Mouse (Mus musculus): ENCODE data around the gene Itih4. TPM values are rescaled to one million over a fixed set of nuclear protein-coding genes. Genes with fewer than 3 reads are reported as not detected.

Gene Itih4
- polyA plus RNA-seq (2015; fragmentation: Nextera tagmentation; extraction: Ambion mirVana), result 0.06 TPM in 2 replicates

GRCm38 (mm10) chr14:30886204-30886603 lies at the start of gene Itih4:
TSS of gene Itih4 (plus strand) at chr14:30886476.
- no peaks in the 10 kb centered on the region for H3K9me3 ChIP-seq
- no peaks in the 10 kb centered on the region for H3K36me3 ChIP-seq
- no peak within 1 kb of the TSS for H3K4me2 ChIP-seq (replicated peaks)
- H3K4me1 ChIP-seq, result peaks cover 8% of the 10 kb centered on the region; the same call in 1 of the 2 replicates
- H3K4me3 ChIP-seq, result no peak within 1 kb of the TSS
- H3K27me3 ChIP-seq, result no peaks in the 10 kb centered on the region
- ATAC-seq (ENCODE audit: low FRiP score, low read depth), result no peak
- 83% methylated on average over 3 of the region's 3 CpGs for WGBS
- no peak within 1 kb of the TSS for H3K9ac ChIP-seq
- H3K27ac ChIP-seq, result no peak within 1 kb of the TSS

- Histone ChIP-seq H3K27ac (no peak overlapping the region), H3K9me3 (no peaks in the 10 kb centered on the region), H3K4me1 (no peaks in the 10 kb centered on the region), H3K4me2 (replicated peaks) (no peak overlapping the region), H3K4me3 (no peak overlapping the region), H3K27me3 (no peaks in the 10 kb centered on the region), H3K36me3 (peaks cover 25% of the 10 kb centered on the region), H3K9ac (no peak overlapping the region)
- WGBS, result 85% methylated on average over 14 of the region's 14 CpGs
- no peak for ATAC-seq (ENCODE audit: low FRiP score, low read depth)
Measured at GRCm38 (mm10) chr14:30837416-30837996, 48.8 kb upstream of the Itih4 start.

- Histone ChIP-seq H3K36me3 (peaks cover 18% of the 10 kb centered on the region), H3K4me2 (replicated peaks) (no peak overlapping the region), H3K27me3 (no peaks in the 10 kb centered on the region), H3K4me1 (no peaks in the 10 kb centered on the region), H3K4me3 (no peak overlapping the region), H3K9me3 (no peaks in the 10 kb centered on the region), H3K9ac (no peak overlapping the region), H3K27ac (no peak overlapping the region)
- ATAC-seq (ENCODE audit: low FRiP score, low read depth), result no peak
- 90% methylated on average over 3 of the region's 3 CpGs for WGBS
Measured at GRCm38 (mm10) chr14:30843701-30844100, 42.6 kb upstream of the Itih4 start.

DNA sequence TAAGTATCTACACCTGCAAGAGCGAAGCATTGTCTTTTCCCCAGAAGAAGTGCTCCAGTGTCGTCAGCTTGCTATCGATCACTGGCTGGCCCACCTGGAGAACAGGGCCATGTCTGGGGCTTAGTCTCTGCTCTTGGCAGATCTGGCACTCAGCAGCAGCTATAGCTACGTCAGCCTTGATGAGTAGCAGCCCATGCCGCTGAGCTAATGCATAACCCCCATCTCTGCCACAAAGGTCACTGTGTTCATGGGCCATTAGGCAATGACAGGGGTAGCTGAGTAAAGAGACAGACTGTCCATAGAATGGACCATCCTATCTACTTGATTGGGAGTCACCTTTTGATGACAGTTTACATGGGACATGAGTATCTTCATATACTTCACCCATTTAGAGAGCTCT lies 35.8 kb upstream of the Itih4 start:
- H3K4me3 ChIP-seq, result no peak overlapping the region
- no peak for ATAC-seq (ENCODE audit: low FRiP score, low read depth)
- H3K27ac ChIP-seq, result no peak overlapping the region
- H3K4me2 ChIP-seq (replicated peaks), result no peak overlapping the region
- no peak overlapping the region for H3K9ac ChIP-seq
- peaks cover 7% of the 10 kb centered on the region for H3K36me3 ChIP-seq
- no peaks in the 10 kb centered on the region for H3K9me3 ChIP-seq
- WGBS, result 93% methylated on average over 5 of the region's 5 CpGs
- H3K27me3 ChIP-seq, result no peaks in the 10 kb centered on the region
- H3K4me1 ChIP-seq, result no peaks in the 10 kb centered on the region

DNA sequence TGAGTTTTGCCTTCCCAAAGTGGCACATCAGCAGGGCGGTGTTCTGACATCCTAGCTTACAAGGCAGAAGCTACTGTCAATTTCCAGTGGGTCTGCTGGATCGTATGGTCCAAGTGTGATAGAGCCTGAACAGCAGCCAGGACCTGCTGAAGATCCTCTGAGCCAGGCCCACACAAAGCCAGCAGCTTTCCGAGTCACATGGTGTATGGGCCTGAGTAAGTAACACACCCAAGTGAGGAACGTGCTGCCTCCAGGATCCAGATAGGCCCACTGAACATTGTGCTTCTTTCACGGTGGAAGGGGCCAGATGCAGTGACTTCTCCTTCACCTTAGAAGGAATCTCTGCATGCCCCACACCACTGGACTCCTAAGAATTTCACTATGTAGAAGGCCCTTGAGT lies 34.0 kb upstream of the Itih4 start:
- Histone ChIP-seq H3K9me3 (no peaks in the 10 kb centered on the region), H3K4me2 (replicated peaks) (no peak overlapping the region), H3K27me3 (no peaks in the 10 kb centered on the region), H3K4me3 (no peak overlapping the region), H3K9ac (no peak overlapping the region), H3K4me1 (no peaks in the 10 kb centered on the region), H3K27ac (no peak overlapping the region), H3K36me3 (no peaks in the 10 kb centered on the region; the same call in 1 of the 2 replicates)
- ATAC-seq (ENCODE audit: low FRiP score, low read depth), result no peak
- WGBS, result 93% methylated on average over 5 of the region's 5 CpGs

DNA sequence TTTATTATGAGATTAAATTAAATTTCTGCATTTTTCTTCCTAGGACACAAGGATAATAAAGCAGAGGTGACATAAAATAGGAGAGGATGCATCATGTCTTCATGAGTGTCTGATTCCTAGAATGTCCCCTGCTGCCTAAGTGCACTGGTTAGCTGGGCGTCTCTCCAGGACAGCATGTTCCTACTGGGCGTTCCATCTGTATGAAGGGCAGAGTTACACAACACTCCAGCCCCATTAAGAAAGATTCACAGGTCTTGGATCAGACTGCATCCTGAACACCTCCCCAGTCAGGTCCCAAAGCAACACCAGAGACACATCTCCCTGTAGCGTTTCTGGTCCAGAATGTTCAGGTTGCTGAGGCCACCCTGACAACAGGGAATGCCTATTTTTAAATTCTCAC lies 31.0 kb upstream of the Itih4 start:
- Histone ChIP-seq H3K27ac (no peak overlapping the region), H3K36me3 (peaks cover 6% of the 10 kb centered on the region; the same call in 1 of the 2 replicates), H3K4me2 (replicated peaks) (no peak overlapping the region), H3K9ac (no peak overlapping the region), H3K27me3 (no peaks in the 10 kb centered on the region), H3K4me1 (no peaks in the 10 kb centered on the region), H3K9me3 (0 out of 2 replicates have a peak, but pooled peaks cover 4% of the 10 kb centered on the region), H3K4me3 (no peak overlapping the region)
- WGBS, result 92% methylated on average over 3 of the region's 3 CpGs
- ATAC-seq (ENCODE audit: low FRiP score, low read depth), result no peak

DNA sequence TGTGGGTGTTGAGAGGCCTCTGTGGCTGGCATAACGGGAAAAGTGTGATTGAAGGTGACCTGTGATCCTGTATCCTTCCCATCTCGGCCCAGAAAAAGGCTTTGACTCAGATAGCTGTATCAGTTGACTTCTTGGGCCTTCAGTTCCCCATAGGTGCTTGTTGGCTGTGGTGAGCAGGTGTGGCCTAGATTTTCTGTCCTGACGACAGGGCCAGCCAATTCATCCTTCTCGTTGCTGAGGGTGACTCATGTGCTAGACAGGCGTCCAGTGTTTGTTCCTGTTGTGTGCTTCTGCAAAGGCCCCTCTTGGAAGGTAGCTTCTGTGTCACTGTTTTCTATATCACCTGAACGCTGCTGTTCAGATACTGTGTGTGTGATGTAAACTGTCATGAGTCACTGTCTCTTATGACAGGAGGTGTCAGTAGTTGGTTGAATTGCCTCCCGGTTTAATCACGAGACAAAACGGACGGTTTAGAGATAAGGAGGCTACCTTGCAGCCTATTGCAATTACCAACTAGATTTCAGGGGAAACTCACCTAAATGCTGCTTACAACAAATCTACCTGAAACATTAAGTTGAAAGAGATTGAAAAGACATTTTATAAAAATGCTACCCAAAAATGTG lies 29.3 kb upstream of the Itih4 start:
- Histone ChIP-seq H3K4me3 (no peak overlapping the region), H3K27me3 (no peaks in the 10 kb centered on the region), H3K27ac (no peak overlapping the region), H3K4me1 (no peaks in the 10 kb centered on the region), H3K9me3 (0 out of 2 replicates have a peak, but pooled peaks cover 4% of the 10 kb centered on the region), H3K9ac (no peak overlapping the region), H3K36me3 (peaks cover 6% of the 10 kb centered on the region; the same call in 1 of the 2 replicates), H3K4me2 (replicated peaks) (no peak overlapping the region)
- WGBS, result 87% methylated on average over 10 of the region's 10 CpGs
- ATAC-seq (ENCODE audit: low FRiP score, low read depth), result no peak

DNA sequence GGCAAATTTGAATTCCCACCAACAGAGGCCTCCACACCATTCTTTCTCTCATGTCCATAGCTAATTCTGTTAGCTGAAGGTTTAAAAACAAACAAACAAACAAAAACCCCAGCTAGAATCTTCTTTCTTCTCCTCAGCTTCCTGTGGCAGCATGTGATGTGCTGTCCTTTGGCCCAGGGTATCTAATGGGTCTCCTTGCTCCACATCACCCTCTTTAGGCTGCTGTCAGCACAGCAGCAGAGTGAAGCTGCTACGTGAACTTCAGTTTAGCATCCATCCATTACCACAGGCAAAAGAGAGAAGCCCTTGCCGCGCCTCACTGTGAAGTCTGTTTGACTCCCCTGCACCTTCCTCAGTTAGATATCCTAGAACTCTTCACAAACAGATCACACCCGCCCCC lies 28.3 kb upstream of the Itih4 start:
- Histone ChIP-seq H3K4me2 (replicated peaks) (no peak overlapping the region), H3K4me1 (no peaks in the 10 kb centered on the region), H3K36me3 (peaks cover 9% of the 10 kb centered on the region), H3K9ac (no peak overlapping the region), H3K4me3 (no peak overlapping the region), H3K27me3 (no peaks in the 10 kb centered on the region), H3K27ac (no peak overlapping the region), H3K9me3 (0 out of 2 replicates have a peak, but pooled peaks cover 4% of the 10 kb centered on the region)
- no peak for ATAC-seq (ENCODE audit: low FRiP score, low read depth)
- 77% methylated on average over 4 of the region's 4 CpGs for WGBS

DNA sequence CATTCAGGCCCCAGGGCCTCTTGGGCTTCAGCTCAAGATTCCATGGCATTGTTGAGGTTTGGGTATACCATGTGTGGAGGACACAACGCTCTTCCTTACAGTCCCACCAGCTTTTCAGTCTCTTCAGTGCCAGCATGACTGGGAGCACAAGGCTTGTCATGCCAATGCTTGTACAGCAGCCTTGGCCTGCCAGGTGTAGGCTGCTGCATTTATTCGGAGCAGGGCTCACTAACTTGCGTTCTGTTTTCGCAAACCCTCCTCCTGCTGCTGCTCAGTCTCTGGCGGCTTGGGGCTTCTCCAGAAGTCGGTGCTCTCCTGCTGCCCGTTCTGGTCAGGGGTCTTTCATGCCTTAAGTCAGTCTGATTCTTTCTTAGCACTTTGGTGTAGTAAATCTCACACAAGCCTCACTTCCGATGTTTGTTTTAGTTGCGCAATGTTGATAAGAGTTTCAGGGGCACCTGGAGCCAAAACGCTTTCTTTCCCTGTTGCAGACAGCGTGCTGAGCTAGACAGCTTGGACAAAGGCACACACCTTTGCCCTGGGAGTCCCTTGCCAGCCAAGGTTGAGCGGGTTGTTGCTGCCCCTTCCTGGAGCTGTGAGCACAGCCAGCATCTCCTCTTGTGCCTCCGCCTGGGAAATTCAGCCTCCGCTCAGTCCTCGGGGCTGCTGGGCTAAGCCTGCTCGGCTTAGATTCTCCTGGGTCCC lies 24.7 kb upstream of the Itih4 start:
- peaks cover 43% of the 10 kb centered on the region for H3K36me3 ChIP-seq
- H3K4me2 ChIP-seq (replicated peaks), result no peak overlapping the region
- H3K4me3 ChIP-seq, result no peak overlapping the region
- H3K4me1 ChIP-seq, result no peaks in the 10 kb centered on the region
- no peaks in the 10 kb centered on the region for H3K27me3 ChIP-seq
- 72% methylated on average over 16 of the region's 16 CpGs for WGBS
- no peak overlapping the region for H3K9ac ChIP-seq
- ATAC-seq (ENCODE audit: low FRiP score, low read depth), result no peak
- H3K9me3 ChIP-seq, result 0 out of 2 replicates have a peak, but pooled peaks cover 4% of the 10 kb centered on the region
- no peak overlapping the region for H3K27ac ChIP-seq

DNA sequence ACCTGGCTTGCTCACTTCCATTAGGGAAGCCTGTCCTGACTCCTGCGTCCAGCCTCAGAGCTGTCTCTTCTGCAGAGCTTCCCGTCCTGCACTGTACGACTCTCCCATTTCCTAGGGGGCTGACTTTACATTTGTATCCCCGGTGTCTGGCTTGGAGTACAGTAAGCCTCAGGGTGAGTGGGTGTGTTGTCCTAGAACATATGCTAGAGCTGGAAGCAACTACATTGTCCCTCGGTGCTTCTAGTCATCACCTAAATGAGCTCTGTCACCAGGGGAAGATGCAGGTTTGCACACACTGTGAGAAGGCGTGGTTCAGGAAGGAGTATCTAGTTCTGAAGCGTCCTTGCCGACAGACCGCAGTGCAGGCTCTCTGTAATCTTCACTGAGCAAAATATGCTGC lies 23.9 kb upstream of the Itih4 start:
- Histone ChIP-seq H3K4me1 (no peaks in the 10 kb centered on the region), H3K9ac (no peak overlapping the region), H3K27ac (no peak overlapping the region), H3K9me3 (0 out of 2 replicates have a peak, but pooled peaks cover 4% of the 10 kb centered on the region), H3K36me3 (peaks cover 48% of the 10 kb centered on the region), H3K4me2 (replicated peaks) (no peak overlapping the region), H3K27me3 (no peaks in the 10 kb centered on the region), H3K4me3 (no peak overlapping the region)
- ATAC-seq (ENCODE audit: low FRiP score, low read depth), result no peak
- 90% methylated on average over 9 of the region's 9 CpGs for WGBS

DNA sequence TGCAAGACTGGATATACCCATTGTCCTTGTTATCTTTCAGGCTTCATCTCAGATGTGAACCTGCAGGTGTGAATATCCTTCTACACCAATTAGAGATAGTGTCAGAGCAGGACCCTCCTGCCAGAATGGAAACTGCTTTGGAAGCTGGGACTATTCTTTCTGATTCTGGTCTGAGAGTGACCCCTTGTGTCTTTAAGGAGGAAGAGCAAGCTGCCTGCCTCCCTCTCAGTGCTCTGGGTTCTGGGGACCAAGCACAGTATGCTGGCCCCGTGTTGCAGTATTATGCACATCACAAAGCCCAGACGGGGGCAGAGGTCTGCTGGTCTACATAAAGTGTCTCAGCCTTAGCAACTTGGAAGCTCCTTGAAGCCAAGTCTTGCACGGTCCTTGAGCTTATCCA lies 21.0 kb upstream of the Itih4 start:
- Histone ChIP-seq H3K9ac (no peak overlapping the region), H3K36me3 (peaks cover 48% of the 10 kb centered on the region), H3K27ac (no peak overlapping the region), H3K9me3 (no peaks in the 10 kb centered on the region), H3K4me3 (no peak overlapping the region), H3K27me3 (no peaks in the 10 kb centered on the region), H3K4me1 (peaks cover 17% of the 10 kb centered on the region), H3K4me2 (replicated peaks) (no peak overlapping the region)
- 67% methylated on average over 3 of the region's 3 CpGs for WGBS
- ATAC-seq (ENCODE audit: low FRiP score, low read depth), result no peak

DNA sequence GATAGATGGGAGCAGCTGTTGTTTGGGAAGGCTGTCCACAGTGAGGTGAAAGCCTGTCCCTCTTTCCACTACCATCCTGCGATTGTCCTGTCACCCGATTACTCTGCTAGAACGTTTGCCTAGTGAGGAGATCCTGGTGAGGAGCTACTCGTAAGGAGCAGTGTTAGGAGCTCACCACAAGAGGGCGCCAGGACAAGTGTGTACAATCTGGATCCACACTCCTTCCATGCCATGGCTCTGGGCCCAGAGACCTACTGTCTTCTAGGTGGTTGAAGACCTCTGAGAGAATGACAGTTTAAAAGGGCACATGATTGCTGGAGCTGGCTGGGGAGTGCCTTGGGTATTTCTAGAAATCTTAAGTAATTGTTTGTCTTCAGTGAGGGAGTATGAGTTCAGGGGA lies 19.2 kb upstream of the Itih4 start:
- Histone ChIP-seq H3K9ac (no peak overlapping the region), H3K4me1 (peaks cover 28% of the 10 kb centered on the region), H3K4me2 (replicated peaks) (no peak overlapping the region), H3K27ac (no peak overlapping the region), H3K27me3 (no peaks in the 10 kb centered on the region), H3K36me3 (peaks cover 56% of the 10 kb centered on the region), H3K4me3 (no peak overlapping the region), H3K9me3 (no peaks in the 10 kb centered on the region)
- ATAC-seq (ENCODE audit: low FRiP score, low read depth), result no peak
- WGBS, result 35% methylated on average over 5 of the region's 5 CpGs

Data from limb, embryonic 13.5 days (tissue).